Mouse (Mus musculus) intestine, embryonic 16.5 days (tissue): ENCODE results near the gene Csnk2b. TPM values are rescaled to one million over a fixed set of nuclear protein-coding genes. Genes with fewer than 3 reads are reported as not detected.

Source experiments
- ATAC-seq: fragments of 200-750 bp; cut with Nextera tagmentation; 2 replicates; pipeline ENCODE4 v1.8.0; 2017; ENCODE audit warnings: moderate TSS enrichment, moderate library complexity
- H3K27ac ChIP-seq: fragments of 300-500 bp; sonication (generic); 2 replicates; pipeline ENCODE4 v1.5.1; 2014; ENCODE audit warnings: mild to moderate bottlenecking, low read length
- H3K27me3 ChIP-seq: fragments of 300-500 bp; sonication (generic); replicated peaks from 2 replicates; pipeline ENCODE4 v1.6.1; 2014; ENCODE audit warnings: low read length, control low read depth, mixed read lengths; ENCODE audit not compliant: control insufficient read depth, insufficient read depth
- H3K36me3 ChIP-seq: fragments of 300-500 bp; sonication (generic); 2 replicates; pipeline ENCODE4 v1.6.1; 2014; ENCODE audit warnings: low read length, control low read depth; ENCODE audit not compliant: control insufficient read depth, insufficient read depth
- H3K4me1 ChIP-seq: fragments of 300-500 bp; sonication (generic); 2 replicates; pipeline ENCODE4 v1.6.1; 2014; ENCODE audit warnings: low read length, control low read depth, mixed read lengths; ENCODE audit not compliant: control insufficient read depth, insufficient read depth
- H3K4me2 ChIP-seq: fragments of 300-500 bp; sonication (generic); 2 replicates; pipeline ENCODE4 v1.6.1; 2014; ENCODE audit warnings: low read depth, low read length, control low read depth
- H3K4me3 ChIP-seq: fragments of 300-500 bp; sonication (generic); 2 replicates; pipeline ENCODE4 v1.5.1; 2014; ENCODE audit warnings: mild to moderate bottlenecking, low read length
- H3K9ac ChIP-seq: fragments of 300-500 bp; sonication (generic); 2 replicates; pipeline ENCODE4 v1.6.1; 2014; ENCODE audit warnings: low read depth, low read length
- H3K9me3 ChIP-seq: fragments of 300-500 bp; sonication (generic); 2 replicates; pipeline ENCODE4 v1.6.1; 2016; ENCODE audit warnings: low read length, control low read depth; ENCODE audit not compliant: control insufficient read depth
- WGBS: fragments of 180-500 bp; shearing (Covaris S2); extraction: QIAGEN DNeasy Blood & Tissue Kit; methylation state at CpG from one replicate; pipeline ENCODE4 v1.1.7; 2014; 5-methylcytosine and 5-hydroxymethylcytosine counted together
- polyA plus RNA-seq: library from polyadenylated mRNA; unstranded; fragments of >200 nt; fragmentation: Nextera tagmentation; extraction: Ambion mirVana; gene quantifications from 2 replicates; pipeline ENCODE4 v1.2.1, GENCODE M21; 2015

Csnk2b gene
- polyA plus RNA-seq, 1 experiment from 2014 or later, result 254 TPM

DNA sequence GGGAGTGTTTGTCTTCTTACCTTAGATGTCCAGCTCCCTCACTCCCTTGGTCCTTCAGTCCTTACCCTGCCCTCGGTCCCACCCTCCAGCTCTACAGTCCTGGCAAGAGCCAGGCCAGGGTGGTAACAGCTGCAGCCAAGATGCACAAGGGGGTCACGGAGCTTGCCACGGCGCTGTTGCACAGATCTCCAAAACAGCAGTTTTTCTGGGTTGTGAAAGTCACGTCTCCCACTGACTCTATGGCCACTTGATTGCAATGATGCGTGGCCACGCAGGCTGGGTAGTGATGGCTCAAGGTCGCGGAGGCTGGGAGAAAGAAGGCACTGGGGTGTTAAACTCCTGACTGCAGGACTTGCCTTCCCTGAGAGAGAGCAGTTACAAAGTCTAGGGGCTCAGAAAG, 50.4 kb downstream of the Csnk2b start:
- Histone ChIP-seq H3K4me2 (no peak overlapping the region), H3K27ac (no peak overlapping the region), H3K9me3 (no peaks in the 10 kb centered on the region), H3K36me3 (no peaks in the 10 kb centered on the region), H3K4me1 (peaks cover 8% of the 10 kb centered on the region), H3K27me3 (no peaks in the 10 kb centered on the region; the same call in 1 of the 2 replicates), H3K9ac (no peak overlapping the region), H3K4me3 (no peak overlapping the region)
- 75% methylated on average over 9 of the region's 9 CpGs for WGBS
- no peak for ATAC-seq

DNA sequence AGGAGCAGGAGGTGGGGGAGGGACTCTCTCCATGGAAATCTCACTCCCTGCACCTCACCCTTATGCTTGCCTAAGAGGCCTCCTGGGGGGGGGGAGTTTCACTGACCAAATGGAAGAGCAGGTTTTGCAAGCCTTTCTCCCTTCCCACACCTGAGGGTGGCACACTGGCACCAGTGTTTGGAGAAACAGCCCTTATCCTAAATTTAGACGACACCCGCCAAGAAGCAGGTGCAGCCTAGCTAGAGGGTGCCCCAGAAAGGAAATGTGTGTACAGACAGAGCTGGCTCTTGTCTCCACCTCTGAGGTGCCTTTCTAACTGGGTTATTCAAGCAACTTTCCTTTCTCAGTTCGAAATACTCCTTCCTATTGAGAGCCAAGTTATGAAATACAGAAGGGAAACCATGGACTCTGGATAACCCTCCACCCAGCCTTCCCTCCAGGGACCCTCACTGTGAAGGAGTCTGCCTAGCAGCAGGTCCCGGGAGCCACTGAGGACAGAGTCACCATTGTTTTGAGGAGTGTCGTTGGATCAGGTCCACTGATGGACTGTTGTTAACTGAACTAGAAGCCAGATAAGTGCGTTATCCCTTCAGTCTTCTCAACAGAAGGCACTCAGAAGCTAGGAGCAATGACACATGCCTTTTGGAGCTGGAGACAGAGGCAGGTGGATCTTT, 51.2 kb downstream of the Csnk2b start:
- no peak overlapping the region for H3K27ac ChIP-seq
- 48% methylated on average over 6 of the region's 6 CpGs for WGBS
- H3K27me3 ChIP-seq, result no peaks in the 10 kb centered on the region; the same call in 1 of the 2 replicates
- ATAC-seq, result no peak
- H3K4me2 ChIP-seq, result no peak overlapping the region
- no peak overlapping the region for H3K9ac ChIP-seq
- H3K36me3 ChIP-seq, result no peaks in the 10 kb centered on the region
- no peak overlapping the region for H3K4me3 ChIP-seq
- peaks cover 5% of the 10 kb centered on the region for H3K4me1 ChIP-seq
- no peaks in the 10 kb centered on the region for H3K9me3 ChIP-seq

DNA sequence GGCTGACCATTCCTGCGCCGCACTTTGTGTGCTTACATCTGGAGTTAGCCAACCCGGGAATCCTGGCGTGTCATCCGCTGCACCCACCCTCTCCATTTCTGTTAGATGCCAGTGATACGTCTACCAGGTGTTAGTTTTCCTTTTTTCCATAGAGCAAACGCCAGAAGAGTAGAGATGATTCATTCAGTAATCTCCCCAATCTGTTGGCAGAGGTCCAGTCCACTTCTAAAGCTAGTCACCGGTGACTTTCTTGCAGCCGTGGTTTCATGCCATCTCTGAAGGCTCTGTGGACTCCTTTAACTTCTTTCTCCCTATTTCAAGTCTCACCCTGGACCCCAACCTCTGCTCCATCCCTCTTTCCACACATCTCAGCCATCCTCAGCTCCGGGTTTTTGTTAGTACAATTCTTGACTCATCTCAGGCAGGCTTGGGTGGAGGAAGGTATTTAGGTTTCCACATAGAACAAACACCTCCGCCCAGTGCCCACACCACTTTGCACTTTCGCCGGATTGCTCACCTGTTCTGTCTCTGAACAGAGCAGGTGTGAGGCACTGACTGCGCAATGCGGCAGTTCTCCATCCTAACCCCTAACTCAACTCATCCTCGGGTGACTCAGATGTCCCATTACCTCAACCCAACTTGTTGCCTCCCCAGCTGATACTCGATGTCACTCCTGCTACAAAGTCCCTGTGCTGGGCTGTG, 53.5 kb downstream of the Csnk2b start:
- no peak for ATAC-seq
- H3K9me3 ChIP-seq, result no peaks in the 10 kb centered on the region
- H3K4me2 ChIP-seq, result no peak overlapping the region
- no peak overlapping the region for H3K4me3 ChIP-seq
- WGBS, result 77% methylated on average over 17 of the region's 17 CpGs
- no peak overlapping the region for H3K27ac ChIP-seq
- H3K4me1 ChIP-seq, result peaks cover 16% of the 10 kb centered on the region
- H3K27me3 ChIP-seq, result no peaks in the 10 kb centered on the region; the same call in 1 of the 2 replicates
- no peak overlapping the region for H3K9ac ChIP-seq
- no peaks in the 10 kb centered on the region for H3K36me3 ChIP-seq

Other genes with a start within 250 kb of the Csnk2b start
- gene Zbtb12, start 242.6 kb downstream of the Csnk2b start, polyA plus RNA-seq, result 1.5 and 1.7 TPM in 2 replicates
- gene Gm20547, start 240.0 kb downstream of the Csnk2b start, polyA plus RNA-seq, result not detected in 2 replicates
- gene C2, start 223.8 kb downstream of the Csnk2b start, polyA plus RNA-seq, result 26.5 and 36.0 TPM in 2 replicates
- gene Ehmt2, start 223.6 kb downstream of the Csnk2b start, polyA plus RNA-seq, result 59.8 and 61.9 TPM in 2 replicates
- 108 and 134 TPM in 2 replicates for gene Slc44a4, start 207.6 kb downstream of the Csnk2b start, polyA plus RNA-seq
- 226 and 301 TPM in 2 replicates for gene Neu1, start 190.8 kb downstream of the Csnk2b start, polyA plus RNA-seq
- gene Hspa1b, start 162.8 kb downstream of the Csnk2b start, polyA plus RNA-seq, result 0.22 and 0.24 TPM in 2 replicates
- gene Gm20481, start 152.1 kb downstream of the Csnk2b start, polyA plus RNA-seq, result not detected in 2 replicates
- 6.3 and 6.6 TPM in 2 replicates for gene Hspa1a, start 149.9 kb downstream of the Csnk2b start, polyA plus RNA-seq
- 0.38 and 0.57 TPM in 2 replicates for gene Hspa1l, start 149.3 kb downstream of the Csnk2b start, polyA plus RNA-seq
- gene Lsm2, start 140.2 kb downstream of the Csnk2b start, polyA plus RNA-seq, result 159 and 181 TPM in 2 replicates
- gene Vars, start 121.1 kb downstream of the Csnk2b start, polyA plus RNA-seq, result 112 and 119 TPM in 2 replicates
- gene Vwa7, start 105.5 kb downstream of the Csnk2b start, polyA plus RNA-seq, result 0.18 and 0.27 TPM in 2 replicates
- gene Sapcd1, start 94.0 kb downstream of the Csnk2b start, polyA plus RNA-seq, result 11.3 TPM in 2 replicates
- 3.6 and 4.4 TPM in 2 replicates for gene Msh5, start 75.3 kb downstream of the Csnk2b start, polyA plus RNA-seq
- gene Clic1, start 72.1 kb downstream of the Csnk2b start, polyA plus RNA-seq, result 405 and 416 TPM in 2 replicates
- 146 and 170 TPM in 2 replicates for gene Ddah2, start 63.0 kb downstream of the Csnk2b start, polyA plus RNA-seq
- gene Ly6g6c, start 56.7 kb downstream of the Csnk2b start, polyA plus RNA-seq, result 0.24 TPM in 1 of 2 replicates, not detected in the other
- gene Mpig6b, start 55.9 kb downstream of the Csnk2b start, polyA plus RNA-seq, result 0.37 and 0.40 TPM in 2 replicates
- 3.4 and 3.8 TPM in 2 replicates for gene Ly6g6e, start 45.2 kb downstream of the Csnk2b start, polyA plus RNA-seq
- gene Ly6g6d, start 44.0 kb downstream of the Csnk2b start, polyA plus RNA-seq, result 4.3 and 5.6 TPM in 2 replicates
- 0.16 and 0.23 TPM in 2 replicates for gene Ly6g6f, start 36.4 kb downstream of the Csnk2b start, polyA plus RNA-seq
- gene Abhd16a, start 32.8 kb downstream of the Csnk2b start, polyA plus RNA-seq, result 107 and 108 TPM in 2 replicates
- not detected in 2 replicates for gene Ly6g5c, start 13.8 kb downstream of the Csnk2b start, polyA plus RNA-seq
- gene Ly6g5b, start 6.6 kb downstream of the Csnk2b start, polyA plus RNA-seq, result 0.56 and 0.66 TPM in 2 replicates
- gene Gpank1, start 598 bp downstream of the Csnk2b start, polyA plus RNA-seq, result 16.8 and 21.3 TPM in 2 replicates
- 15.4 and 18.3 TPM in 2 replicates for gene D17H6S53E, start 4.3 kb upstream of the Csnk2b start, polyA plus RNA-seq
- 9.4 and 20.2 TPM in 2 replicates for gene Apom, start 10.0 kb upstream of the Csnk2b start, polyA plus RNA-seq
- gene Bag6, start 13.1 kb upstream of the Csnk2b start, polyA plus RNA-seq, result 37.5 and 41.3 TPM in 2 replicates
- 103 TPM in 2 replicates for gene Prrc2a, start 42.8 kb upstream of the Csnk2b start, polyA plus RNA-seq
- 17.4 and 19.4 TPM in 2 replicates for gene Aif1, start 54.0 kb upstream of the Csnk2b start, polyA plus RNA-seq
- gene Lst1, start 66.4 kb upstream of the Csnk2b start, polyA plus RNA-seq, result 16.9 and 17.1 TPM in 2 replicates
- gene Ltb, start 72.4 kb upstream of the Csnk2b start, polyA plus RNA-seq, result 4.4 and 4.7 TPM in 2 replicates
- gene Tnf, start 80.0 kb upstream of the Csnk2b start, polyA plus RNA-seq, result 0.18 and 0.23 TPM in 2 replicates
- 0.99 and 1.2 TPM in 2 replicates for gene Lta, start 83.3 kb upstream of the Csnk2b start, polyA plus RNA-seq
- gene Gm16181, start 98.8 kb upstream of the Csnk2b start, polyA plus RNA-seq, result 0.29 and 0.46 TPM in 2 replicates
- 4.7 and 4.8 TPM in 2 replicates for gene Atp6v1g2, start 111.6 kb upstream of the Csnk2b start, polyA plus RNA-seq
- 8.9 and 9.2 TPM in 2 replicates for gene Nfkbil1, start 113.7 kb upstream of the Csnk2b start, polyA plus RNA-seq
- gene Ddx39b, start 119.7 kb upstream of the Csnk2b start, polyA plus RNA-seq, result 325 and 376 TPM in 2 replicates
- 238 and 255 TPM in 2 replicates for gene H2-D1, start 140.7 kb upstream of the Csnk2b start, polyA plus RNA-seq
- 8.8 and 12.8 TPM in 2 replicates for gene H2-Q1, start 198.4 kb upstream of the Csnk2b start, polyA plus RNA-seq
- 136 and 184 TPM in 2 replicates for gene H2-Q2, start 220.2 kb upstream of the Csnk2b start, polyA plus RNA-seq